Mouse (Mus musculus) bone marrow macrophage, adult 2 months (primary cell): ENCODE measurements around the gene Cdc25a.

Experiments
- CTCF ChIP-seq: IDR thresholded peaks from 2 replicates; pipeline ENCODE4 v1.5.1; 2012; ENCODE audit warnings: low read depth, mild to moderate bottlenecking, low read length, moderate library complexity
- POLR2A ChIP-seq: IDR thresholded peaks from 2 replicates; pipeline ENCODE4 v1.6.1; 2012; ENCODE audit warnings: mild to moderate bottlenecking, low read depth, low read length, borderline replicate concordance

DNA sequence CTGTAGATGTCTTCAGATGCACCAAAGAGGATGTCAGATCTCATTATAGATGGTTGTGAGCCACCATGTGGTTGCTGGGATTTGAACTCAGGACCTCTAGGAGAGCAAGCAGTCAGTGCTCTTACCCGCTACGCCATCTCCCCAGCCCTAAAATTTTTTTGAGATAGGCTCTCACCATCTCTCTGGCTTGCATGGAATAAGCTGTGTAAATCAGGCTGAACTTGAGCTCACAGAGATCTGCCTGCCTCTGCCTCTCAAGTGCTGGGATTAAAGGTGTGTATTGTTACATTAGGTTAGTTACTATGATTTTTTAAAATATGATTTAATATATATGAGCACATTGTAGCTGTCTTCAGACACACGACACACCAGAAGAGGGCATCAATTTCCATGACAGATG lies 53.8 kb downstream of the Cdc25a start:
- TF ChIP-seq CTCF, result no peak
- no peak for TF ChIP-seq POLR2A
